Mouse (Mus musculus) megakaryocyte, embryonic 14.5 days (primary cell): ENCODE measurements around the gene 4931429L15Rik.

ENCODE experiments used
- FLI1 ChIP-seq: IDR thresholded peaks from 2 replicates; pipeline ENCODE4 v1.6.1; 2012; ENCODE audit warnings: low read length, inconsistent platforms, mixed read lengths
- GATA1 ChIP-seq: IDR thresholded peaks from 3 replicates; pipeline ENCODE4 v1.6.1; 2012; ENCODE audit warnings: mixed read lengths, low read length, inconsistent platforms, borderline replicate concordance

GRCm38 (mm10) chr9:46334471-46335025 is 14.8 kb upstream of the 4931429L15Rik start:
- no peak for TF ChIP-seq FLI1
- TF ChIP-seq GATA1, result no peak
